Mouse (Mus musculus): ENCODE results near the gene Fa2h.

- TF ChIP-seq CEBPB (IDR thresholded peaks at IDR 0.05; ENCODE audit: insufficient read depth, poor library complexity, severe bottlenecking) (no peak), USF1 (IDR thresholded peaks at IDR 0.05; ENCODE audit: low read depth) (no peak), POLR2A (IDR thresholded peaks at IDR 0.05; ENCODE audit: insufficient read length, low read depth) (no peak), MAX (IDR thresholded peaks at IDR 0.05; ENCODE audit: low read depth) (no peak), TCF3 (IDR thresholded peaks at IDR 0.05; ENCODE audit: insufficient read length, low read depth) (no peak), POLR2AphosphoS2 (IDR thresholded peaks at IDR 0.05; ENCODE audit: insufficient read length, low read depth) (no peak), TCF12 (IDR thresholded peaks at IDR 0.05; ENCODE audit: insufficient read depth, poor library complexity, severe bottlenecking) (no peak), E2F4 (IDR thresholded peaks at IDR 0.05; ENCODE audit: insufficient read depth) (no peak), MYOD1 (IDR thresholded peaks at IDR 0.05; ENCODE audit: control insufficient read depth in 1 of 3, insufficient read length in 2 of 3, low read depth in 2 of 3) (no peak), REST (IDR thresholded peaks at IDR 0.05; ENCODE audit: insufficient read depth, insufficient read length) (no peak), MYOG (IDR thresholded peaks at IDR 0.05; ENCODE audit: control insufficient read depth in 1 of 3, insufficient read depth in 1 of 3, insufficient read length in 2 of 3, low read depth in 2 of 3) (no peak)
These were observed 56.2 kb downstream of the Fa2h start for GRCm38 (mm10) chr8:111337311-111337889.

All from myocyte (in vitro differentiated cells).